Mouse (Mus musculus) embryonic fibroblast, embryonic 13.5 days (primary cell): ENCODE measurements around the gene Tssk2. TPM values are rescaled to one million over a fixed set of nuclear protein-coding genes. Genes with fewer than 3 reads are reported as not detected.
A peak's percentile ranks its signal among the peaks of the same experiment; 100 is the strongest.

Source experiments
- H3K27ac ChIP-seq: 2 replicates; pipeline ENCODE4 v1.5.1; 2012; ENCODE audit warnings: low read length, control low read depth, inconsistent platforms; ENCODE audit not compliant: insufficient read depth
- H3K4me1 ChIP-seq: 2 replicates; pipeline ENCODE4 v1.6.1; 2011; ENCODE audit warnings: low read length; ENCODE audit not compliant: control insufficient read depth, insufficient read depth
- H3K4me3 ChIP-seq: 2 replicates; pipeline ENCODE4 v1.5.1; 2011; ENCODE audit warnings: mild to moderate bottlenecking, control low read depth, low read length; ENCODE audit not compliant: insufficient read depth
- CTCF ChIP-seq: IDR thresholded peaks from 2 replicates; pipeline ENCODE4 v1.5.1; 2011; ENCODE audit warnings: mild to moderate bottlenecking, control low read depth, low read length, moderate library complexity, borderline replicate concordance; ENCODE audit not compliant: insufficient read depth
- POLR2A ChIP-seq: IDR thresholded peaks from 2 replicates; pipeline ENCODE4 v1.6.1; 2011; ENCODE audit warnings: low read depth, mild to moderate bottlenecking, control low read depth, low read length, moderate library complexity
- polyA plus RNA-seq: library from polyadenylated mRNA; stranded (reverse); fragments of >200 nt; gene quantifications from 2 replicates; pipeline ENCODE4 v1.2.4, GENCODE M21; 2011; ENCODE audit warnings: low read depth; ENCODE audit not compliant: missing spikeins, insufficient read length

The Tssk2 gene
- polyA plus RNA-seq, 1 experiment, result not detected

DNA sequence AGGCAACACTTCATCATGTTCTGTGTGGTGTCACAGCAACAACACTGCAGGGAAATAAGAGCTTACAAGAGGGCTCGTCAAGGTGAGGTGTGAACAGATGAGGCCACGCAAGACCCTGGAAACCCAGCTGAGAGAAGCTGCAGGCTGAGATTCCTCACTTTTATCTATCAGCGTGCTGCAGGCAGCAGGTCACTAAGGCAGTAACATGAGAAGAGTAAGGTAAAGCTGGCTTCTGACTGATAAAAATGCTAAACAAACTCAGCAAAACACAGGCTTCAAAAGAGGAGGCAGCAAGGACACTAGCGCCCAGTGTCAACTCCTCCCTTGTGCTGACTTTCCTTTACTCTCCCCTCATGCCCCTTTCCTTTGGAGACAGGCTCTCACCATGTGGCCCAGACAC lies 25.4 kb upstream of the Tssk2 start:
- TF ChIP-seq POLR2A (no peak), CTCF (no peak)
- H3K27ac ChIP-seq, result no peak overlapping the region
- peaks cover 2% of the 10 kb centered on the region for H3K4me1 ChIP-seq
- no peak overlapping the region for H3K4me3 ChIP-seq

DNA sequence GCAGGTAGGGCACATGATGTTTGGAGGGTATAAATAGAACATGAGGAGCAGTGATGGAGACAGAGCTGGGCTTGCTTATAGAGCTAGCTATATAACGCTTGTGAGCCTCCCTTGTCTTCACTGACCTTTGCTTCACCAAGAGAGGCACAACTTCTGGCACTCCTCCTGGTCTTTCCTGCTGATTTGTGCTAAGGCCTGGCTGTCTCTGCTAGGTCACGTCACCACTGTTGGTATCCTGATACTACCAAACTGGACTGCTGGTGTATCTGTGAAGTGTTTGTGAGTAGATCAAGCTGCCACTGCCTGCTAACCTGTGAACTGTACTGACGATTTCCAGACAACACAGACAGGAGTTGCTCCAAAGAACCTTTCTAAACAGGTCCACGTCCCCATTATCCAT lies 23.3 kb upstream of the Tssk2 start:
- H3K4me1 ChIP-seq, result peaks cover 2% of the 10 kb centered on the region
- H3K4me3 ChIP-seq, result no peak overlapping the region
- TF ChIP-seq CTCF (no peak), POLR2A (no peak)
- no peak overlapping the region for H3K27ac ChIP-seq

- Histone ChIP-seq H3K4me3 (no peak overlapping the region), H3K4me1 (peaks cover 2% of the 10 kb centered on the region), H3K27ac (no peak overlapping the region)
- TF ChIP-seq CTCF (no peak), POLR2A (no peak)
Observed at GRCm38 (mm10) chr16:17876096-17876495, 22.3 kb upstream of the Tssk2 start.

DNA sequence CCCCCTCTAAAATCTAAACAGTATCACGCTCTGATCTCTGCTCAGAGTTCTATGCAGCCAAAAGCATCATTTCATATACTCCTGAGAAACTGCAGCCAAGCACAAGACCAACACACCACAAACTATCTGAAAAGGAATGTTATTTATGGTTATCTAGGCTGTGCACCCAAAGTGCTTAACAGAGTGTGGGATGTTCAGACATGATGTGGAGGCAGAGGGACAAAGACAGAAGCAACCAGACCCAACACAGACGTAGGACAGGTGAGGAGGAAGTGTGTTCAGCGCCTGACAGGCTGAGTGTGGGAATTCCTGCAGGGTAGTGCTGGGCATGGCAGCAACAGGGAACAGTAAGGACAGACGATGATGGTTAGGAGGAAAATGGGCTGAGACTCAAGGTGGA lies 18.9 kb upstream of the Tssk2 start:
- TF ChIP-seq POLR2A, result no peak
- no peak for TF ChIP-seq CTCF
- Histone ChIP-seq H3K4me3 (no peak overlapping the region), H3K27ac (no peak overlapping the region), H3K4me1 (no peaks in the 10 kb centered on the region; the same call in none of the 2 replicates)

DNA sequence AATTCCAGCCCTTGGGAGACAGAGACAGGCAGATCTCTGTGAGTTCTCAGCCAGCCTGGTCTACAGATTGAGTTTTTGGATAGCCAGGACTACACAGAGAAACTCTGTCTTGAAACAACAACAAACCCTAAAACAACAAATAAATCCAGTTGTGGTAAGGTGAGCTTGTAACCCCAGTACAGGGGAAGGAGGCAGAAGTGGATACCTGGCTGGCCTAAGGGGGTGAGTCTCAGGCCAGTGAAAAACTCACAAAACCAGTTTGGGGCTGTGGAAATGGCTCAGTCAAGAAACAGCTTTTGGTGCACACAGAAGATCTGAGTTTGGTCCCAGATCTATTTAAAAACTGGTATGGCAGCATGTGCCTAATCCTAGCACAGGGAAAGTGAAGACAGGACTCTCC lies 16.2 kb upstream of the Tssk2 start:
- Histone ChIP-seq H3K4me3 (no peak overlapping the region), H3K4me1 (no peaks in the 10 kb centered on the region), H3K27ac (no peak overlapping the region)
- no peak for TF ChIP-seq CTCF
- no peak for TF ChIP-seq POLR2A

GRCm38 (mm10) chr16:17884116-17884515 lies 14.3 kb upstream of the Tssk2 start:
- Histone ChIP-seq H3K4me3 (no peak overlapping the region), H3K27ac (no peak overlapping the region), H3K4me1 (no peaks in the 10 kb centered on the region)
- TF ChIP-seq POLR2A (no peak), CTCF (no peak)

GRCm38 (mm10) chr16:17889689-17890341 lies 8.6 kb upstream of the Tssk2 start:
- Histone ChIP-seq H3K27ac (no peak overlapping the region), H3K4me3 (0 out of 2 replicates have a peak overlapping the region, but pooled peaks have one; percentile 81), H3K4me1 (no peaks in the 10 kb centered on the region; the same call in 1 of the 2 replicates)
- TF ChIP-seq POLR2A (no peak), CTCF (no peak)

DNA sequence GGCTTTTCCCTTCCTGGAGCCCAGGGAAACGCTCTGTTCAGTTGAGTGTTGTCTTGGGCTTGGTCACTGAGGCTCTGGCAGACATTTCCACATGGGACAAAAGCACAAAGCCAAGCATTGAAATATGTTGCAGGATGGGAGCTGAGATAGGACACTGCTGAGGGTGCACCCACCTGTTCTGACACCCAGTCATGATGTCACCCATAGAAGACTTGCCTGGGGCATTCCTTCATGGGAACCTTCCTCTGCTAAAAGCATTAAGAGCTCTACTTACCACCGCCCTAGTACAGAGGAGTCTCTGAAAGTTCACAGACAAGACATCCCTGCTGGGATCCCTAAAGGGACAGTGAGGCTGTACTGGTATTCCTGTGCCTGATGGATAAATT lies 8.1 kb upstream of the Tssk2 start:
- Histone ChIP-seq H3K27ac (no peak overlapping the region), H3K4me1 (no peaks in the 10 kb centered on the region; the same call in 1 of the 2 replicates), H3K4me3 (peak overlapping the region; percentile 81)
- TF ChIP-seq POLR2A, result no peak
- no peak for TF ChIP-seq CTCF

DNA sequence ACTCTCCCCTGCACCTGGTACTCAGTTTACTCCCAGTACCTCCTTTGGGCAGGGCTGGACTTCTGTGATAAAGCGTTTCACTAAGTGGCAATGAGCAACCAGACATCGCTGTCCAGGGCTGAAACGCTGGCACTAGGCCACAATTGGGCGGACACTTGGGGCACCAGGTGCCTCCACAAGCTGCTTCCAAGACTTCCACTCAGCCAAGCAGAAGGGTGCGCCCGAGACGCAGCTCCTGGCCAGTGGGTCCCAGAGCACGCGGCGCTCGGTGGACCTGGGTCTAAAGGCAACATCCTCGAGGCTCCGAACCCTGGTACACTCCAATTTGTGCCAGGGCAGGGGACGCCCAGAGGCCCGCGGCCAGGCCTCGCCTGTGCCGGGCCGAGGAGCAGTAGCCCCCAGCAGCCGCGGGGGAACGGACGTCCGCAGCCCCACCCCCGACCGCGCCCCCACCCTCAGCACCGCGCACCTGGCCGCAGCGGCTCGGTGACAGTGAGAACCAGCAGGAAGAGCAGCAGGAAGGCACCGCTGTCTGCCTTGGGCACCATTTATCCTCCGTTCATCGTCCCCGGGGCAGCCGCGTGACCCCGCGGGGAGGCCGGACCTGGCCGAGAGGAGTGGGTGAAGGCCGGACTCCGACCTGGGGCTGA lies 7.4 kb upstream of the Tssk2 start:
- H3K4me3 ChIP-seq, result peak overlapping the region; percentile 81
- no peaks in the 10 kb centered on the region; the same call in 1 of the 2 replicates for H3K4me1 ChIP-seq
- TF ChIP-seq POLR2A (peak; percentile 51; the same call in 1 of the 2 replicates), CTCF (no peak)
- H3K27ac ChIP-seq, result peak overlapping the region; percentile 57; the same call in 1 of the 2 replicates

- H3K27ac ChIP-seq, result peak within 1 kb of the TSS; percentile 57; the same call in 1 of the 2 replicates
- H3K4me1 ChIP-seq, result no peaks in the 10 kb centered on the region; the same call in 1 of the 2 replicates
- peak within 1 kb of the TSS; percentile 81 for H3K4me3 ChIP-seq
- TF ChIP-seq CTCF, result no peak
- TF ChIP-seq POLR2A, result peak; percentile 92
Observed at GRCm38 (mm10) chr16:17891567-17891959, 6.9 kb upstream of the Tssk2 start, which contains the start of gene Gm20518. Gene Gm20518 (minus strand): TSS chr16:17891671.
